Mouse (Mus musculus): ENCODE data around the gene Ucn2.

The Ucn2 gene

DNA sequence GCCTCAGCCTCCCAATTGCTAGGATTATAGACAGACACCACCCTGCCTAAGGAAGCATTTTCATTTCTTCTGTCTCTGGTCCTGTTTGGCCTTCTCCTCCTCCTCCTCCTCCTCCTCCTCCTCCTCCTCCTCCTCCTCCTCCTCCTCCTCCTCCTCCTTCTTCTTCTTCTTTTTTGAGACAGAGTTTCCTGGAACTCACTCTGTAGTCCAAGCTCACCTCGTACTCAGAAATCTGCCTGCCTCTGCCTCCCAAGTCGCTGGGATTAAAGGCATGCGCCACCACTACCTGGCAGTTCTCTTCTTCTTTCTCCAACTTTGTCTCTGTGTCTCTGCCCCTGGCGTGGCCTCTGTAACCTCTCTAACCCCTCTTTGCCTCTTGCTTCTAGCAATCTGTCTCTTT lies at the start of gene Ucn2:
Gene Ucn2, plus strand, starts transcription at position 301 of the 400 bp plus-strand sequence.
- DNase-seq (ENCODE audit: low spot score in 2 of 2), result no peak

- peak; percentile 85 to 96 for DNase-seq (ENCODE audit: low spot score in 2 of 2)
Measured at GRCm38 (mm10) chr9:108936418-108937364, 49.1 kb upstream of the Ucn2 start, which contains the start of gene Uqcrc1. TSS of gene Uqcrc1 (plus strand) at chr9:108936633.

DNA sequence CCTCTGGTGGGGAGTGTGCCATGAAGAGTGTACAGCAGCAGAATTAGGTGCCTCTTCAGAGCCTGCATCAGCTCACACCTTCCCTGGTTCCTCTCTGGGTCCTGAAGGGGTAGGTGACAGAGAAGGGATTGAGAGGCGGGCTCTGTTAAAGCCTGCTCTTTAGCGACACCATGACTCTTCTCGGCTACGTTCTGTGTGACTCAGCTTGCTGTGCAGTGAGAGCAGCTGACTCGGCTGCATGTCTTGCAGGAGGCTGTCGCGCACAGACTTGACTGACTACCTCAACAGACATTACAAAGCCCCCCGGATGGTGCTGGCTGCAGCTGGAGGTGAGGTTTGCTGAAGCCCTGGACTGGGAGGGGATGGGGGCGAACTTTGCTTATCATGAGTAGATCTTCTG lies 40.7 kb upstream of the Ucn2 start:
- DNase-seq (ENCODE audit: low spot score in 2 of 2), result no peak

GRCm38 (mm10) chr9:108945608-108946007 lies 40.2 kb upstream of the Ucn2 start:
- DNase-seq (ENCODE audit: low spot score in 2 of 2), result no peak

- no peak for DNase-seq (ENCODE audit: low spot score in 2 of 2)
Measured at GRCm38 (mm10) chr9:108949231-108949966, 36.4 kb upstream of the Ucn2 start.

DNA sequence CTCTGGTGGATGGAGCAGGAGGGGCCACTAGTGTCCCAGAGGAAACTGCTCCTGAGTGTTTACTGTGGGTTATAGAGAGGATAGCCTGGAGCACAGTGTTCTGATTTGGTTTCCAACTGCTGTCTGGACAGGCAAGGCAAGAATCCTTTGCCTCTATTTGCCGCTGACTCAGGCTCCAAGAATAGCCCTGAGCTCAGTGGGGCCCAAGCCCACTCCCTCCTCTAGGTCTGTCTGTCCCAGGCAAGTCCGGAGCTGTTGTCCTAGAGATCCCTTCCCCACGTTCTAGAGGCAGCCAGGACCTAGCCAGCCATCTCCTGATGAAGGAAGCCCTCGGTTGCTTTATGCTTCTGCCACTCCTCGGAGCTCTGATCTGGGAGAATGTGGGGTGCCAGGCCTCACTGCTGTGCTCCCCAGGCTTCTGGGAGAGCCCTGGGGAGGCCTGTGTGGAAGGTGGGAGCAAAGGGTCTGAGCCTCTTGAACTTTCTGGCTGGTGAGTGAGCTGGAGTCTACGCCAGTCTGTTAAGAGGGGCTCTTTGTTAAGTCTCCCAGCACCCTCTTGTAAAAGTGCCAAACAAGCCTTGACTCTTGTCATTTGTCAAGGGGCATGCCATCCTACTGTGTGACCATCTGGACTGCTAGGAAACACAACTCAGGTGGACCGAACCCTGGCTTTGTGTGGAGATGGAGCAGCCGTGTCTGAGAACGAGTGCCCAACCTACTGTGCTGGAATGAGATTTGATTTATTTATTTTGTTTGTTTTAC lies 35.7 kb upstream of the Ucn2 start:
- no peak for DNase-seq (ENCODE audit: low spot score in 2 of 2)

- DNase-seq (ENCODE audit: low spot score in 2 of 2), result no peak
Measured at GRCm38 (mm10) chr9:108953081-108953636, 32.7 kb upstream of the Ucn2 start, which contains the start of gene Col7a1. TSS of gene Col7a1 (plus strand) at chr9:108953586.

DNA sequence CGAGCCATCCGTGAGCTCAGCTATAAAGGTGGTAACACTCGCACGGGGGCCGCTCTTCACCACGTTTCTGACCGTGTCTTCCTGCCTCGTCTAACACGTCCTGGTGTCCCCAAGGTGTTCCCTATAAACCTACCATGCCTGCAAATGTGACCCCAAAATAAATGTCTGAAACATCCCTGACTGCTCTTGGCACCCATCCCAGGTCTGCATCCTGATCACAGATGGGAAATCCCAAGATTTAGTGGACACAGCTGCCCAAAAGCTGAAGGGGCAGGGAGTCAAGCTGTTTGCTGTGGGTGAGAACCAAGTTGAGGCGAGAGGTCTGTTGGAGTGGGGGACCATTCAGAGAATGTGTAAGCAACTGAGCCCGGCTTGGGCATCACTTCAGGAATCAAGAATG lies 30.6 kb upstream of the Ucn2 start:
- no peak for DNase-seq (ENCODE audit: low spot score in 2 of 2)

- no peak for DNase-seq (ENCODE audit: low spot score in 2 of 2)
Measured at GRCm38 (mm10) chr9:108955846-108956245, 30.0 kb upstream of the Ucn2 start.

DNA sequence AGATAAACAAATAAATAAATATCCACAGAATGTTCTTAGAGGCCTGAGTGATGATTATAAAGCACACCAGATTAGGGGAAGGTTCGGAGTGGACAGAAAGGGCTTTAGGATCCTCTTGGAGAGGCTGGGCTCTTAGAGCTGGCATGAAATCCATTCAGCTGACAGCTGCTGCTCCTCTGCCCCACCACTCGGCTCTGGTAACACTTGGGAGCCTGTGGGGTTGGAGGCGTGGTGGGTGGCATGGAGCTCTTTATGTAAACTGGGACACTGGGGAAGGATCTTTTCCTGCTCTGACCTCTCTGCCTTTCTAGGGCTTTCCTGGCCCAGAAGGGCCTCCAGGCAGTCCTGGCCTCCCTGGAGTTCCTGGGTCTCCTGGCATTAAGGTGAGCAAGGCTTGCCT lies 22.2 kb upstream of the Ucn2 start:
- DNase-seq (ENCODE audit: low spot score in 2 of 2), result no peak

DNA sequence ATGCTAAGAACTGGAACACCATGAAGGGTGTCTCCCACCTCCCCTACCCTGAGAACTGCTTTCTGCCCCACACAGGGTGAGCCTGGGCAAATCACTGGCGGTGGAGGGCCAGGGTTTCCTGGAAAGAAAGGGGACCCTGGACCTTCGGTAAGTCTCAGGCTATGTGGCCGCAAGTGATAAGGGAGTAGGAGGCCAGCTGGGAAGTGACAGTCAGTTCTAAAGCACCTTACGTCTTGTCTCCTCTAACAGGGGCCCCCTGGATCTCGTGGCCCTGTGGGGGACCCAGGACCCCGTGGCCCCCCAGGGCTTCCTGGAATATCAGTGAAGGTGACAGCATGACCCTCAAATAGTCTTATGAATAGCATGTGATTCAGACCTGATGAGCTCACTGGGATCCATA lies 21.5 kb upstream of the Ucn2 start:
- no peak for DNase-seq (ENCODE audit: low spot score in 2 of 2)

- no peak for DNase-seq (ENCODE audit: low spot score in 2 of 2)
Measured at GRCm38 (mm10) chr9:108970623-108971022, 15.2 kb upstream of the Ucn2 start.

DNA sequence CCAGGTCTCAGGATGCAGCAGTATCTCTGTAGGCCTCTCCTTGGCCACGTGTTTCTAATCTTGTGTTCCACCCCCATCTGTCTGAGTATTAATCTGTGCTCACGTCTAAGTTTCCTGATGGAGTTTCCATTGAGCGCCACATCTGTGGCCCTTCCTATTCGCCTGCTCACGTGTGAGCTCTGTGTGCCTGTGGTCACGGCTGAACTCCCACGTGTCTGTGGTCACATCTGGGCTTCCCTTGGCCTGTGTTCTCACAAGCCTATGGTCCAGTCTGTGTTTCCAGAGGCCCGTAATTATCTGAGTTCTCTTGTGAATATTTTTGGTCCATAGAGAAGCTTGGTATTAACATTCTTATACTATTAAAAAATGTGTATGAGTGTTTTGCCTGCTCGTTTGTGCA lies 9.3 kb upstream of the Ucn2 start:
- DNase-seq (ENCODE audit: low spot score in 2 of 2), result no peak

DNA sequence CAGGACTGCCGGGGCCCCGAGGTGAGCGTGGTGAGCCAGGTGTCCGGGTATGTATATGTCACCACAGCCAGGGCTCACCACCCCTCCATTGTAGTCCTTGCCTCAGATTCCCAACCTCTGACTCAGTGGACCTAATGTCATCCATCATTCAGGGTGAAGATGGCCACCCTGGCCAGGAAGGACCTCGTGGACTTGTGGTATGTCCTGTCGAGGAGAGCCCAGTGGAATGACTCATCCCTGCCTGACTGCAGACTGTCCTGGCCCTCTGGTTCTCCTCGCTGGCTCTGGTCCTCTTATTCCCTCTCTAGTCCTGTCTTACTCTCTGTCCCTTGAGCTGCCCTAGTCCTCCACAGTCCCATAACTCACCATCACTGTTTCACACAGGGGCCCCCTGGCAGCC lies 7.8 kb upstream of the Ucn2 start:
- DNase-seq (ENCODE audit: low spot score in 2 of 2), result no peak

- DNase-seq (ENCODE audit: low spot score in 2 of 2), result no peak
Measured at GRCm38 (mm10) chr9:108982498-108982897, 3.3 kb upstream of the Ucn2 start.

- no peak for DNase-seq (ENCODE audit: low spot score in 2 of 2)
Measured at GRCm38 (mm10) chr9:108983209-108983608, 2.6 kb upstream of the Ucn2 start.

DNA sequence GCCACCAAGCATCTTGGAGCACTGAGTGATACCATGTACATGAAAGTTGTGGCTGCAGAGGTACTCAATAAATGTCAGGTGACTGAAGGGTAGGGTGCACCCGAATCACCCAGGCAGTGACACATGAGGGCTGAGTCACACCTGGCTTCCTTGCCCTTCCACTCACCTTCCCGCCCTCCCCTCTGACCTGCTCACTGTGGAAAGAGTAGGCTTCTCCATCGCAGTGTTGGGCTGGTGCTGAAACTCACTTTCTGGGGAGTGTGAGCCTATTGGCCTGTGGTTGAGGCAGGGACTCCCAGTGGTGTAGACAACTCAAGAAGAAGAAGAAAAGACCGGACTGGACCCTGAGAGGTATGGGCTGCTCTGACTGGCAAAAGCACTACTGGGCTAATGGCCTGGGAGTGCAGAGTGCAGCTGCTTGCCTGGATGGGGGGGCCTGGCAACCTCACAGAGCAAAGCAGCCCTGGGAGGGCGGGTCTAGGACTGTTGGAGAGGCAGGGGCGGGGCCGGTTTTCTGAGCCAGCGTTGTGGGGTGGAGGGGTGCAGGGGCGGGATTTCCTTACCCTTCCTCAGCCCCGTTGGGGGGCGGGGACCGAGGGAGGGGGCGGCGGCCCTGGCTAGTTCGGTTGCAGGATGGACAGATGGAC lies 2.0 kb downstream of the Ucn2 start:
- peak in 1 of 2 experiments; percentile 8 for DNase-seq (ENCODE audit: low spot score in 2 of 2)

GRCm38 (mm10) chr9:108989802-108990461 lies 4.1 kb downstream of the Ucn2 start:
- DNase-seq (ENCODE audit: low spot score in 2 of 2), result no peak

DNA sequence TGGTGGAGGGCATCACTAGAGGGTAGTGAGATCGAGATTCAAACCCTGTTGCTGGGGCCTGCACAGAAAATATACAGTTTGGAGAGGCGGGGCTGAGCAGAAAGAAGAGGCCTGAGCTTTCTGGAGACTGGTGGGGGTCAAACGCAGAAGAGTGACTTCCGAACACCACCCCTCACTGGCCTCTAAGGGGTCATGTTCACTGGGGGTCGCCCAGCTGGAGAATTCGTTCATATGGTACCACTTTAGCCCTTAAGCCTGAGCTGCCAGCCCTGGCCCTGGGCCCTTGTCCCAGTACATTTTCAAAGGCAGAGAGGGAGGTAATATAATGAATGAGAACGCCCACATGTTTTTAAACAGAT lies 4.6 kb downstream of the Ucn2 start:
- no peak for DNase-seq (ENCODE audit: low spot score in 2 of 2)

DNA sequence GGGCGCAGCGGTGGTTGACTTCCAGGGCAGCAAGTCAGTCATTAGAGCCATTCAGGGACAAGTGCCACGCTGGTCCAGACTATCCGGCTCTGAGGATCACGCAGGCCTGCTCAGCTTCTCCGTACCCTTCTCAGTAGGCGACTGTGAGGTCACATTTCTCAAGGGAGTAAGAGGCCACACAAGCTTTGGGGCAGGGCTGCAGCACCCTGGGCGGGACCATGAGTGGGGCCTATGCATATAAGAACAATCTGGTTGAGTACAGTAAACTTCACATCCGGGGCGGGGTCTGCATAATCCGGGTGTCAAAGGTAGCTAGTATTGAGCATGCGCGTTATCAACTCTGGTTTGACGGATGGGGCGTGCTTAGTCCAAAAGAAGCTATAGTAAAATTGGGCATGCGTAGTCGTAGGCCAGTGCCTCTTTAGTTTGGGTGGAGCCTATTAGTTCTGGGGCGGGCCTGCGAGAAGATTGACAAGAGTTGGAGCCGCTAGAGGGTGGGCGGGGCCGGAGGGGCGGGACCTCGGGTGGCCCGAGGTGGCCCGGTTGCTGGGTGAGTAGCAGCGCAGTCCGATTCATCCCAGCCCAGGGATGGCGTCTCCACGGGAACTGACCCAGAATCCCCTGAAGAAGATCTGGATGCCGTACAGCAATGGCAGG lies 5.7 kb downstream of the Ucn2 start, which contains the start of gene Pfkfb4:
Gene Pfkfb4, plus strand, starts transcription at position 351 of the 657 bp plus-strand sequence.
- DNase-seq (ENCODE audit: low spot score in 2 of 2), result peak; percentile 91 to 93
